Mouse (Mus musculus): Measurements from ENCODE around the gene Gsta4. TPM values are rescaled to one million over a fixed set of nuclear protein-coding genes. Genes with fewer than 3 reads are reported as not detected.

The Gsta4 gene
- polyA plus RNA-seq, 1 experiment, result 36.2 TPM

GRCm38 (mm10) chr9:78176201-78176727, 6.3 kb upstream of the Gsta4 start:
- Histone ChIP-seq H3K4me1 (ENCODE audit: control insufficient read depth, insufficient read depth, low read length) (no peaks in the 10 kb centered on the region), H3K27ac (ENCODE audit: insufficient read depth, low read length) (peak overlapping the region; percentile 72), H3K4me3 (ENCODE audit: insufficient read depth, low read length) (peak overlapping the region; percentile 46)
- TF ChIP-seq CTCF (IDR thresholded peaks at IDR 0.05; ENCODE audit: borderline replicate concordance, insufficient read depth, low read length) (peak; percentile 88), POLR2A (IDR thresholded peaks at IDR 0.05; ENCODE audit: low read depth, low read length) (peak; percentile 45)

DNA sequence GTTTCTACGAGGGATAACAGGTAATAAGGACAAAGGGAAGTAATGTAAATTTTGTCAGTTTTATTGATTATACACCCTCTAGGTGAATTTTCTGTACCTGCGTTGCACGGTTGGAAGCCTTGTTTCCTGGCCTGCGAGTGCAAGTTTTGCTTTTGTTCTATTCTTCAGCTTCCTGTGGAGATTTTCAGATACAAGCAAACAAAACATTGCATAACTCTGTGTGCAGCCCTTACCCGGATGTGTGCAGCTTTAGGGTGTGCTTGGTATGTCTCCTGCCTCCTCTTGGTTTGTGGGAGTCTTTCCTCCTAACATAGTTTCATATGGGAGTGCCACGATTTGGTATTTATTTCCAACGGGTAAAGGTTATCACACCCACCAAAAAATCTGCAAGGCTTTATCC, 5.7 kb upstream of the Gsta4 start:
- 0 out of 2 replicates have a peak overlapping the region, but pooled peaks have one; percentile 13 for H3K27ac ChIP-seq (ENCODE audit: insufficient read depth, low read length)
- no peak overlapping the region for H3K4me3 ChIP-seq (ENCODE audit: insufficient read depth, low read length)
- TF ChIP-seq POLR2A (IDR thresholded peaks at IDR 0.05; ENCODE audit: low read depth, low read length) (no peak), CTCF (IDR thresholded peaks at IDR 0.05; ENCODE audit: borderline replicate concordance, insufficient read depth, low read length) (no peak)

GRCm38 (mm10) chr9:78178197-78178596, 4.4 kb upstream of the Gsta4 start:
- Histone ChIP-seq H3K4me1 (ENCODE audit: control insufficient read depth, insufficient read depth, low read length) (no peaks in the 10 kb centered on the region), H3K27ac (ENCODE audit: insufficient read depth, low read length) (no peak overlapping the region), H3K4me3 (ENCODE audit: insufficient read depth, low read length) (no peak overlapping the region)
- TF ChIP-seq POLR2A (IDR thresholded peaks at IDR 0.05; ENCODE audit: low read depth, low read length) (no peak), CTCF (IDR thresholded peaks at IDR 0.05; ENCODE audit: borderline replicate concordance, insufficient read depth, low read length) (no peak)

More for the DNA sequence above, 5.7 kb upstream of the Gsta4 start:
- H3K4me1 ChIP-seq (ENCODE audit: control insufficient read depth, insufficient read depth, low read length), result no peaks in the 10 kb centered on the region

- H3K4me1 ChIP-seq (ENCODE audit: control insufficient read depth, insufficient read depth, low read length), result no peaks in the 10 kb centered on the region
- H3K27ac ChIP-seq (ENCODE audit: insufficient read depth, low read length), result no peak overlapping the region
- H3K4me3 ChIP-seq (ENCODE audit: insufficient read depth, low read length), result no peak overlapping the region
- TF ChIP-seq CTCF (IDR thresholded peaks at IDR 0.05; ENCODE audit: borderline replicate concordance, insufficient read depth, low read length), result no peak
- no peak for TF ChIP-seq POLR2A (IDR thresholded peaks at IDR 0.05; ENCODE audit: low read depth, low read length)
Measured at GRCm38 (mm10) chr9:78179071-78179470, 3.5 kb upstream of the Gsta4 start.

GRCm38 (mm10) chr9:78185686-78186085, 3.1 kb downstream of the Gsta4 start:
- H3K4me3 ChIP-seq (ENCODE audit: insufficient read depth, low read length), result no peak overlapping the region
- peaks cover 4% of the 10 kb centered on the region; the same call in 1 of the 2 replicates for H3K4me1 ChIP-seq (ENCODE audit: control insufficient read depth, insufficient read depth, low read length)
- TF ChIP-seq CTCF (IDR thresholded peaks at IDR 0.05; ENCODE audit: borderline replicate concordance, insufficient read depth, low read length), result no peak
- TF ChIP-seq POLR2A (IDR thresholded peaks at IDR 0.05; ENCODE audit: low read depth, low read length), result no peak
- no peak overlapping the region for H3K27ac ChIP-seq (ENCODE audit: insufficient read depth, low read length)

DNA sequence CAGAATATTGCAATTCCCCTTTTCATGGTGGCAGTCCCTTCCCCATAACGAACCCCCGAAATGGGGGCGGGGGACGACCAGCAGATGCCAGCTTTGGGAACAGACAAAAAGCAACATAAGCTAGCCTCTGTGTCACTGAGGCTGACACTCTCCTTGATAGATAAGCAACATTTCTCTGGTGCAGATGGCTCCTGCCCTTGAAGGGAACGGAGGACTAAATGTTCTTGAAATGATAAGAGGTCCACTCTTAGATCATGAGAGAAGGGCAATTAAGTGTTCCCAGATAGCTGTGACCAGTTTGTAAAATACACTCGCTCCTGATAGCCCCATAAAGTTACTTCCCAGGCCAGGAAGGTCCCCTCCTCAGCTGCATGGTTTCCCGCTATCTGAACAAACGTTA, 6.3 kb downstream of the Gsta4 start:
- Histone ChIP-seq H3K4me3 (ENCODE audit: insufficient read depth, low read length) (no peak overlapping the region), H3K27ac (ENCODE audit: insufficient read depth, low read length) (no peak overlapping the region), H3K4me1 (ENCODE audit: control insufficient read depth, insufficient read depth, low read length) (peaks cover 10% of the 10 kb centered on the region; the same call in 1 of the 2 replicates)
- no peak for TF ChIP-seq POLR2A (IDR thresholded peaks at IDR 0.05; ENCODE audit: low read depth, low read length)
- no peak for TF ChIP-seq CTCF (IDR thresholded peaks at IDR 0.05; ENCODE audit: borderline replicate concordance, insufficient read depth, low read length)

DNA sequence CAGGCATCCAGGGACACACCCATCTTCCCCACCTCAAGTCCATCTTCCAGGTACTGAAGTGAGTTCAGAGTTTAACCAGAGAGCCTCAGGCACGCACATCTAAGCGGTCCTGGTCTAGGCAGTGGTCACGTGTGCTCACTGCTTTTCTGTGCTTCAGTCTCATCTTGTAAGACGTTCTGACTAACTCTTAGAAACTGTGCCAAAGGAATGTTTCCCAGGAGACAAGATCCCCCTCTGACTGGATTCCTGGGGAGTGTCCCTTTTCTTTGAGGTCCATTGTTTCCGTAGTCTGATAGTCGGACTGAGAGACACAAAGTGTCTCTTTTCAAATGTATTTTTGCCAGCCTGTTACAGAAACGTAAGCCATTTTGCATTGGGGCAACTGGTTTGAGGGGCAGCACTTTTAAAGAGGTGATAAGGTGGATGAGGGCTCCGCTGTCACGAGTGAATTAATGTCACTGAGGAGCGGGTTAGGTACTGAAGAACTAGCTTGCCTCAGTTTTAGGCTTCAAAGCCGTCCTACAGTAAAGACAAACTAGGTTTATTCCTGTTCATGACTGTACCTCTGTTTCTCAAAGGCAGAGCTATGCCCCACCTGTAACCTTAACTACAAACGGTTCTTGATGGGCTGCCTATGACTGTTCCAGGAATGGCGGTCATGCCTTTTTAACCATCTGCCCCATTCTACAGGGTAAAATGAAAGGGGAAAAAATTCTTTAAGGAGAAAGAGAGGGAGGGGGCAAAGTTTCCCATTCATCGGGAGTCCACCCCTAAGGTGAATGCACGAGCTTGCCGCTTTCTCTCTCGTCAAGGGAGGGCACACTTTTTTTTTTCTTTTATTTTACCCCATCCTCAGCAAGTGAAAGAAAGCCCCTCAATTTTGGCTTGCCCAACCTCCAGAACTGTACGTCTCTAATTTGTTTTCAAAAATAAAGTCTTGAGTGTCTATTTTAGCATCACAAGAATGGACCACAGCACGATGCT, 8.4 kb downstream of the Gsta4 start:
- peak overlapping the region; percentile 13 for H3K4me3 ChIP-seq (ENCODE audit: insufficient read depth, low read length)
- 0 out of 2 replicates have a peak, but pooled peaks have one; percentile 16 for TF ChIP-seq POLR2A (IDR thresholded peaks at IDR 0.05; ENCODE audit: low read depth, low read length)
- no peak for TF ChIP-seq CTCF (IDR thresholded peaks at IDR 0.05; ENCODE audit: borderline replicate concordance, insufficient read depth, low read length)
- H3K4me1 ChIP-seq (ENCODE audit: control insufficient read depth, insufficient read depth, low read length), result peaks cover 8% of the 10 kb centered on the region; the same call in 1 of the 2 replicates
- H3K27ac ChIP-seq (ENCODE audit: insufficient read depth, low read length), result no peak overlapping the region

DNA sequence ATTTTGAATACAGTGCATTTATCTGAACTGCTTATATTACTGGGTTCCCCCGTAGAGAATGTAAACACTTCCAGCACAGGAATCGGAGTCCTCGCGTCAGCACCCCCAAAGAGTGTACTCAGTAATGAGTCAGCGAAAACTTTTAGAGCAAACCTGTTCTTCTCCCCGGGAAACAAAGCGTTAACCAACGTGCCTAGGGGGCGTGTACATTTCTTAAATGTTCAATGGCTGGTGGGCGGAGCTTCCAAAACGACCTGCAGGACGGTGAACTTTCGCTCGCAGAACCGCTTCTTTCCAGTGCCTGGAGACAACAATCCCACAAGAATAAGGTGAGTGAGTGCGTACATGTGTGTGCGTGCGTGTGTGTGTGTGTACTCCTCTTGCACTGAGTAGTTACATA, 9.2 kb downstream of the Gsta4 start:
- H3K4me1 ChIP-seq (ENCODE audit: control insufficient read depth, insufficient read depth, low read length), result peaks cover 8% of the 10 kb centered on the region; the same call in 1 of the 2 replicates
- peak overlapping the region; percentile 13 for H3K4me3 ChIP-seq (ENCODE audit: insufficient read depth, low read length)
- TF ChIP-seq POLR2A (IDR thresholded peaks at IDR 0.05; ENCODE audit: low read depth, low read length) (peak; percentile 66), CTCF (IDR thresholded peaks at IDR 0.05; ENCODE audit: borderline replicate concordance, insufficient read depth, low read length) (no peak)
- H3K27ac ChIP-seq (ENCODE audit: insufficient read depth, low read length), result no peak overlapping the region

DNA sequence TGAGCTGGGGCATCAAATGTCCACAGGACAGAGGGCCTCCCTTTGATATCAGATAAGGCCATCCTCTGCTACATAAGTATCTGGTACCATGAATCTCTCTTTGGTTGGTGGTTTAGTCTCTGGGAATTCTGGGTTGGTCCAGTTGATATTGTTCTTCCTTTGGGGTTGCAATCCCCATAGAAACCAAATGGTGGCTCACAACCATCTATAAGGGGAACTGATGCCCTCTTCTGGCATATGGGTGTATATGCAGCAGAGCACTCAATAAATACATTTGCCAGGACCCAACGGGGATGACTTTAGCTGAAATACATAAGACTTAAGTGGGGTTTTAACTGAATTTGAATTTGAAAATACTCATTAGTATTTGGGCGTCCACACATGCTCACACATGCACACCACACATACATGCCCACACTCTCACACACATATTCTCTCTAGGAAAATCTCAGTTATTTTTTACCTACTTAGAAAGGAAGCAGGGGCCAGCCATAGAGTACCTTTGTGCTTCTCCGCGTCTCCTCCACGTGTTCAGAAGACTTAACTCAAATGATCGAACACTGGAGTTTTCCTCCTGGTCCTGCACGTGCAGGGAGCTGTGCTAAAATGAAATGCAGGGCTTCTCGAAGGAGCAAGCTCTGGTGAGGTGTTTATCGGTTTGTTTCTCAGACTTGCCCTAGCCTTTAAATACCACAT, 11.5 kb downstream of the Gsta4 start:
- Histone ChIP-seq H3K4me3 (ENCODE audit: insufficient read depth, low read length) (no peak overlapping the region), H3K4me1 (ENCODE audit: control insufficient read depth, insufficient read depth, low read length) (peaks cover 8% of the 10 kb centered on the region; the same call in 1 of the 2 replicates), H3K27ac (ENCODE audit: insufficient read depth, low read length) (no peak overlapping the region)
- TF ChIP-seq POLR2A (IDR thresholded peaks at IDR 0.05; ENCODE audit: low read depth, low read length) (no peak), CTCF (IDR thresholded peaks at IDR 0.05; ENCODE audit: borderline replicate concordance, insufficient read depth, low read length) (no peak)

All from embryonic fibroblast, embryonic 13.5 days (primary cell).